ENCODE assay signal across 19 mouse cellular contexts in genomic region chr14:117807846-117808245, GRCm38 (mm10).
"Had no signal": no experiment of that assay in that cellular context is flagged by ENCODE, and none has a peak within 500 bp of the region (broad histone marks: within the 10 kb centered on the region; RNA-seq: fewer than 3 reads in every experiment).

No protein-coding gene starts in this region.

- H3K9ac ChIP-seq: lung, embryonic 14.5 days; midbrain, embryonic 12.5 days; neural tube, embryonic 13.5 days; neural tube, embryonic 15.5 days had no signal

- H3K9me3 ChIP-seq: midbrain, embryonic 10.5 days; midbrain, embryonic 12.5 days; neural tube, embryonic 13.5 days; neural tube, embryonic 15.5 days had no signal

- DNase-seq: lung, adult 18-20 months; lung, embryonic 14.5 days; lung, postnatal 10 days; lung, postnatal 4 days; midbrain, embryonic 14.5 days; retina, postnatal 1 day; right cerebral cortex, adult 18-20 months; right cerebral cortex, postnatal 25 days; right cerebral cortex, postnatal 4 days; spleen, adult 18-20 months; thymus, adult 18-20 months; thymus, postnatal 14 days; thymus, postnatal 36 days had no signal

- H3K4me2 ChIP-seq: lung, embryonic 14.5 days; midbrain, embryonic 12.5 days; neural tube, embryonic 13.5 days; neural tube, embryonic 15.5 days had no signal

- H3K27ac ChIP-seq: midbrain, embryonic 10.5 days; midbrain, embryonic 12.5 days; neural tube, embryonic 13.5 days; neural tube, embryonic 15.5 days had no signal

- H3K4me3 ChIP-seq: midbrain, embryonic 10.5 days; midbrain, embryonic 12.5 days; myocyte; neural tube, embryonic 13.5 days; neural tube, embryonic 15.5 days had no signal

- ATAC-seq: midbrain, embryonic 16.5 days had no signal

- H3K36me3 ChIP-seq: midbrain, embryonic 10.5 days; midbrain, embryonic 12.5 days; neural tube, embryonic 13.5 days; neural tube, embryonic 15.5 days had no signal

- H3K27me3 ChIP-seq: midbrain, embryonic 12.5 days; neural tube, embryonic 13.5 days; neural tube, embryonic 15.5 days had no signal
